Mouse (Mus musculus) embryonic fibroblast, embryonic 13.5 days (primary cell): ENCODE results near the gene H2al1b. TPM values are rescaled to one million over a fixed set of nuclear protein-coding genes. Genes with fewer than 3 reads are reported as not detected.
"Not testable (repeated sequence)": the region's sequence is repeated elsewhere in the genome, so short reads cannot be mapped to it uniquely, and the experiment has no call there.

Experiments
- H3K27ac ChIP-seq: 2 replicates; pipeline ENCODE4 v1.5.1; 2012; ENCODE audit warnings: low read length, control low read depth, inconsistent platforms; ENCODE audit not compliant: insufficient read depth
- H3K4me1 ChIP-seq: 2 replicates; pipeline ENCODE4 v1.6.1; 2011; ENCODE audit warnings: low read length; ENCODE audit not compliant: control insufficient read depth, insufficient read depth
- H3K4me3 ChIP-seq: 2 replicates; pipeline ENCODE4 v1.5.1; 2011; ENCODE audit warnings: mild to moderate bottlenecking, control low read depth, low read length; ENCODE audit not compliant: insufficient read depth
- CTCF ChIP-seq: IDR thresholded peaks from 2 replicates; pipeline ENCODE4 v1.5.1; 2011; ENCODE audit warnings: mild to moderate bottlenecking, control low read depth, low read length, moderate library complexity, borderline replicate concordance; ENCODE audit not compliant: insufficient read depth
- POLR2A ChIP-seq: IDR thresholded peaks from 2 replicates; pipeline ENCODE4 v1.6.1; 2011; ENCODE audit warnings: low read depth, mild to moderate bottlenecking, control low read depth, low read length, moderate library complexity
- polyA plus RNA-seq: library from polyadenylated mRNA; stranded (reverse); fragments of >200 nt; gene quantifications from 2 replicates; pipeline ENCODE4 v1.2.4, GENCODE M21; 2011; ENCODE audit warnings: low read depth; ENCODE audit not compliant: missing spikeins, insufficient read length

Gene H2al1b
- not detected in 2 replicates for polyA plus RNA-seq

DNA sequence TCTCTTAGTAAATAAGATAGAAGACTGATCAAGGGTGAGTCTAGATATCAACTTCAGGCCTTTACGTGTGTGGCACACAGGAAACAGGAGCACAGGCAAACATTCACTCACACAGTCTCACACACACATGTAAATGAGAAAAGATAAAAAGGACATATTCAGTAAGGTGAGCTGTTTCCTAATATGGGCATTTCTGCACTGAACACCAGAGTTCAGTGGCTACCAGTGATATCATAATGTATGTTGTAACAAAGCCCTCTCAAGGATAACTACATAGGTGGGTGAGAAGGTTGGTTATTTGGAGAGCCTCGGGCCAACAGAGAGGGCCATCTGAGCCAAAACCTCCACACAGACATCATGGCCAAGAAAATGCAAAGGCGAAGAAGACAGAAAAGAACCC, at the start of gene H2al1b:
Gene H2al1b, plus strand, starts transcription at position 301 of the 400 bp plus-strand sequence.
- not testable (repeated sequence) for H3K4me3 ChIP-seq, H3K4me1 ChIP-seq, H3K27ac ChIP-seq

DNA sequence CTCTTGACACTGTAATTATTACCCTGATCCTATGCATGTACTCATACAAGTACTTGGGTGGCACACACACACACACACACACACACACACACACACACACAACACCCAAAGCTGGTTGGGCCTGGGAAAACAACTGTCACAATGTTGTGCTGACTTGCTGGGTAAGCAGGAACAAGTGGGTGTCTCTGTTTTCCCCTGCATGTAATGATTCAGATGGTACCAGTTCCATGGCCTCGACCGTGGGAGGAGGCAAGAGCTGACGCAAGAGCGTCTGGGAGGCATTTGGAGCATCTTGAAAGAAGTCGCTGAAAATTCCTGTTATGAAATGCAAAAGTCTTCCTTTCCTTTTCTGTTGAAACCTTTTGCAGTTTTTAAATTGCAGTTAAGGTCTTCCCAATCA, 48.2 kb upstream of the H2al1b start:
- peak overlapping the region; percentile 89 for H3K27ac ChIP-seq
- H3K4me3 ChIP-seq, result no peak overlapping the region
- no peak for TF ChIP-seq CTCF
- no peak for TF ChIP-seq POLR2A
- H3K4me1 ChIP-seq, result peaks cover 5% of the 10 kb centered on the region; the same call in 1 of the 2 replicates

DNA sequence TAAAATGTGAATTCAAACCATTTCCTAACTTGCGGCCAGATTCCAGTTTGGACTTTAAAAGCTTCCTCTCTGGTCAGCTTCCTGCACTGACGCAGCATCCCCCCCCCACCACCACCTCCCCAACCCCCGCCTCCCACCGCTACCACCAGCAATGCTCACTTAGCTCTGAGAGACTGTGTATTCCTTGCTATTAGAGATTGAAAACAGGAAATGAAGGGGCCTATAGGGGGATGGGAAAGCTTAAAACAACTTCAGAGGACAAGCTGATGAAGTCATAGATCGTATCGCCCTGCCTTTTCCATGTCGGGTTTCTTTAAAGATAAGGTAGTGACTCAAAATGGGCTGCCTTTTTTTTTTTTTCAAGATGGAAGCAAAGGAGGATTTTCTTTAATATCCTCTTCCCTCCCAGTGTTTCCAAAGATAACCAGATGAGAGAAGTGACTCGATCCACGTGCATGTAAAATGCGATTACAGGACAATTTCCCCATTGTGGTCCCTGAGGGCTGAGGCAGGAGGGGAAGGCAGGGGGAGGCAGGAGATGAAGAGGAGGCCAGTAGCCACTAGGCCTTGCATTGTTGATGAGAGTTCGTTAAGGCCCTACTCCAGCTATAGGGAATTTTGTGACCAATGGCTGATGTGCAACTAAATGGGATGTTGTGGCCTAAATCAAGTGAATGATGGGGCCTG, 47.6 kb upstream of the H2al1b start:
- no peak overlapping the region for H3K4me3 ChIP-seq
- TF ChIP-seq POLR2A (no peak), CTCF (no peak)
- H3K4me1 ChIP-seq, result peaks cover 5% of the 10 kb centered on the region; the same call in 1 of the 2 replicates
- peak overlapping the region; percentile 89 for H3K27ac ChIP-seq

DNA sequence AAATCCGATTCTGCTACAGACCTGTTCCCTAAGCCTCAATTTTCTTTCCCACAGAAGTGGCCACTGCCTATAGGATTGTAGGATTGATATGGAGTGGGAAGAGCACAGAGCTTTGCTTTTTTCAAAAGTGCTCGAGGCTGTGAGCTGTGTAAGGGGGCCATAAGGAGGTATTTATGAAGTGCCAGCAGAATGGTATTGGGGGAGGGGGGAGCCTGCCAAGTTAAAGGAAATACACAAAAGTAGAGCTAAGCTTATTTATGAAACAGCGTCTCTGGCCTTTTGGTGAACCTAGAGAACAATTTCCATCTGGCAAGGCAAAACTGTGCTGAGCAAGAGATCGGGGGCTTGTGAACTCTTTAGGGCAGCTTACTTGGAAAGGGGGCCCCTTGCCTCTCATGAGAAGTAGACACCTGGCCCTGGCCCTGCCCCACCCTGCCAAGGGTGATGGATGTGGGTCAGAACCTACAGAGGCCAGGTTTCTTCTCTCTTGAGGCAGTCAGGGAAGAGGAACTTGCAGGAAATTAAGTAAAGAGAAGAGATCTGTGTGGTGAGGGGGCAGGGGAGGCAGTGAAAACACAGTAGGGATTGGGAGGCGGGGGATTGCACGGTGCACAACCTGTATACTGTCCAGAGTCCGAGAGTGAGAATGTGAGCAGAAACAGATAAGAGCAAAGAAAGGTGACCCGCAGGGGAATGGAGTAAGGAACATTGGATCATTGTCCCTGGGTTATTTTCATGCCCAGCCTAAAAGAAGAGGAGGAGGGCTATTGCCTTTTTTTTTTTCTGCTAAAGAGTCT, 46.5 kb upstream of the H2al1b start:
- peaks cover 5% of the 10 kb centered on the region; the same call in 1 of the 2 replicates for H3K4me1 ChIP-seq

DNA sequence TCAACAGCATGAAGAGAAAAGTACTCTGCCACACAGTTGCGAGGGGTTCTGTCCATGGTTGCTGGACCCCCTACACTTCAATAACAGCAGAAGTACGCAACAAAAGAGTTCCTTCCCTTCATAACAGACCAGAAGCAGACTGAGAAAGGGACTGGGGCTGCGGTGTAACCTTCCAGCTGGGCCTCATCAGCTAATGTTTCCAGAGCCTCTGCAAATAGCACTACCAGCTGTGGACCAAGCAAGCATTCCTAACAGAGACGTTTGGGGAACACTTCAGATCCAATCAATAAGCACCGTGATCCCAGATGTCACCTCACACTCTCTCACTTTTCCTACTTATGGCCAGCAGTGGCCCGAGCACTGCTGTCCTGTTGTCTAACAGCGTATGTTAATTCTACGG, 37.3 kb upstream of the H2al1b start:
- no peak for TF ChIP-seq CTCF
- no peak for TF ChIP-seq POLR2A
- no peaks in the 10 kb centered on the region; the same call in 1 of the 2 replicates for H3K4me1 ChIP-seq
- H3K4me3 ChIP-seq, result no peak overlapping the region
- H3K27ac ChIP-seq, result no peak overlapping the region

More for the DNA sequence above, 46.5 kb upstream of the H2al1b start:
- Histone ChIP-seq H3K4me3 (no peak overlapping the region), H3K27ac (no peak overlapping the region)
- TF ChIP-seq POLR2A (no peak), CTCF (no peak)

DNA sequence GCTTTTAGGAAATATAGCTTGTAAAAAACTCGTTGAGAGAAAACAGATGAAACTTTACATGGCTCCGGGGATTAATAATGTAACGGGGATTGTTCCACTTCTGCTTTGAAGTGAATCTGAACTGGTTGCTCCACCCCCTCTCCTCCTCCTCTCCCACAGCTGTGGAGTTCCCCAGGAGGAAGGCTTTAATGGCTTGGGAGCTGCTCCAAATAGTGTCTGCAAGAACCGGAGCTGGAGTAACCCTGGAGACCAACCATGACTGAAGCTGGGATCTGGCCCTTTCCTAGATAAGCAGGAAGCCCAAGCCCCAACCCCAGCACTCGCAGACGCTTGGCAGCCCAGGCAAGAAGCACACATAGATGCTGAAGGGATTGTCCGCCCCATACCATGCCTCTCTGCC, 34.4 kb upstream of the H2al1b start:
- H3K27ac ChIP-seq, result no peak overlapping the region
- no peak overlapping the region for H3K4me3 ChIP-seq
- TF ChIP-seq CTCF, result no peak
- no peak for TF ChIP-seq POLR2A
- H3K4me1 ChIP-seq, result no peaks in the 10 kb centered on the region; the same call in 1 of the 2 replicates

DNA sequence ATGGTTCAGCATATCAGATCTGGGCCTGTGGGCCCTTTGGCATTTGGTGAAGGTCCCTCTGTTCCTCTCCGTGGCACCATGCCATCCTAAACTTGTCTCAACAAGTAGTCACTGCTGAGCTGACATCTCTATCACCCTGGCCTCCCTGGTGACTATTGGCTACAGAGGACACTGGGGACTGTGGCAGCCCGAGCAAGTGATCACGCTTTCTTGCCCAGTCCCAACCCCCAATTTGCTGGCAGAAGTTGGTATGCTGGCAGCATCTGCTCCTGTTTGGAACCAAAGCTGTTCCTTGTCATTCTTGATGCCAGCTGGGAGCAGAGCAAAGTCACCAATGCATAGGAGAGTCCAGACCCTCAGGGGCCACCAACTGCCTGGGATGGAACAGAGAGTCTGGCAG, 33.2 kb upstream of the H2al1b start:
- H3K4me1 ChIP-seq, result no peaks in the 10 kb centered on the region; the same call in 1 of the 2 replicates
- no peak overlapping the region for H3K27ac ChIP-seq
- no peak overlapping the region for H3K4me3 ChIP-seq
- TF ChIP-seq POLR2A, result no peak
- no peak for TF ChIP-seq CTCF

DNA sequence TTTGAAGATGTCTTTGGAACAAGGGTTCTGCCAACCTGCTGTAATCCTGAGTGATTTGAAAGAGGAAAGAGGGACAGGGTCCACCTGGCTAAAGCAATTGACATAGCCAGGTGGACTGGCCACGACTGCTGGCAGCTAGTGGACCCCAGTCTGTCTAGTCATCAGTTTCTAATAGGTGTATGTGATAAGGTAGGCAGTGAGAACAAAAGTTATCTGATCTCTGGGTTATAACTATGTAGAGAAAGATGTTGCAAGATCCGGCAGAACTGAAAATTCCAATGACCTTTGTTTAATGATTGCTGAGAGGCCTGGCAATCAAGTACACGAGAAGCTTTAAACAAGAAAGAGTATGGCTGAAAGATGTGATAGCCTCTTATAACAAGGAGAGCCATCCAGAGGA, 29.0 kb upstream of the H2al1b start:
- Histone ChIP-seq H3K4me1 (no peaks in the 10 kb centered on the region), H3K4me3 (no peak overlapping the region), H3K27ac (no peak overlapping the region)
- no peak for TF ChIP-seq CTCF
- no peak for TF ChIP-seq POLR2A

DNA sequence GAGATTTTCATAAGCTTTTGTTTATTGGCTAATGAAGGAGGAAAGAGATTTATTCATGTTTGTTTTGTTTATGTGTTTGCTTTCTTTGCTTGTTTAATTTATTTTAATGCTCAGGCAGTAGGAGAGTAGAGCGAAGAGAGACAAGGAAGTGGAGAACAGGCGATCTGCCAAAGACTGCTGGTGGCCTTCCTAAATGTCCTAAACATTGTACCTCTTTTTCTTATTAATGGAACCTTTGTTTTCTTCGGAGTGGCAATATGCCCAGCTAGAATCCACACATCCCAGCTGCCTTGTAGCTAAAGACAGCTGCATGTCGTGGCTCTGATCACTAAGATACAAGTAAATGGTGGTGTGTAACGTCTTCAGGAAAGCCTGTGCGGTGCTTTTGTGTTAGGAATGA, 25.1 kb upstream of the H2al1b start:
- TF ChIP-seq POLR2A (no peak), CTCF (no peak)
- Histone ChIP-seq H3K4me3 (no peak overlapping the region), H3K4me1 (no peaks in the 10 kb centered on the region), H3K27ac (no peak overlapping the region)

DNA sequence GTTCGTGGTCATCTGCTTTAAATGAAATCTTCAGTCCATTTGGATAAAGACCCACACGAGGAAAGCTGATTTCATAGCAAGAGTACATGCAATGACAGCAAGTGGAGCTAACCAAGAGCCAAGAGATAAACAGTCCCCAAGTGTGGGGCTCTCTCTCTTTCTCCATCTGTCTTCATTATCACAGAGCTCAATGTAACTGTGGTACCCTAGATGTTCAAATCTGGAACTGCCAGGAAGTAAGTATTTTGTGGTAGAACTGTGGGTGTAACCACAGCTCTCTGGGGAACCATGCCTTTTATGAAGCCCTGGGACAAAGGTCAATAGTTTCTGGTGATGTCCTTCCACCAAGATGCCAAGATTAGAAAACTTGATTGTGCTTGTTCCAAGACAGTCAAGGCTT, 21.5 kb upstream of the H2al1b start:
- Histone ChIP-seq H3K4me1 (no peaks in the 10 kb centered on the region), H3K4me3 (no peak overlapping the region), H3K27ac (no peak overlapping the region)
- TF ChIP-seq CTCF, result no peak
- no peak for TF ChIP-seq POLR2A
